Mouse (Mus musculus): ENCODE data around the gene Tmem177.

Tmem177 gene

DNA sequence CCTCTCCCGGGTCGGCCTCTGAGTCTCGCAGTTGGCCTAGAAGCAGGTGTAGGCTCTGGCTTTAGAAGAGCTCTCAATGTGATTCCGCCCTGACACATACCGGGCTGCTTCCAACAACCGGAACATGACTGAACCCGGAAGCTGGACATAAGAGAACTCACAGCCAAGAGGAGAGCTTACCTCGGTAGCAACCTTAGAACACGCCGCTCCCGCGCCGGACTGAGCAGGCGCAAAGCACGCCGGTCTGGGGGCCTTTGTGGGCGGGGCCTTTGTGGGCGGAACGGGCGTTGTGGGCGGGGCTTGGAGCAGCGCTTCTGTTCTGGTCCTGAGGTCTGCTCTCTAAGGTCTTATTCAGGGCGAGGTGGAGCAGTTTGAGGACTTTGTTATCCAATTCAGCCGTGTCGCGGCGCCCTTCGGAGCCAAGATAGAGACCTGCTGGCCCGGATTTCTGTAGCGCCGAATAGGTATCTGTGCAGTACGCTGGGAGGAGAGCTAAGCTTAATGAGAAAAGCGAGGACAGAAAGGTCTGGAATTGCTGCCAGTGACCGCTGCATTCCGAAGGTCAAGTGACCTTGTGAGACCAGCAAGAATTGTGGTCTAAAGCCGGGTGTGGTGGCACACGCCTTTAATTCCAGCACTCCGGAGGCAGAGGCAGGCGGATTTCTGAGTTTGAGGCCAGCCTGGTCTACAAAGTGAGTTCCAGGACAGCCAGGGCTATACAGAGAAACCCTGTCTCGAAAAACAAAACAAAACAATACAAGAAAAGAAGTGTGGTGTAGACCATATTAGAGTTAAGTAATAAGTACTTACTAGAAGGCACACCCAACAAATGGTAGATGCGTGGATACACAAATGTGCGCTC is at the start of gene Tmem177:
Tmem177 (minus strand) TSS at position 256 of the 862 bp plus-strand sequence.
- peak; percentile 91 to 93 for DNase-seq (ENCODE audit: low spot score in 2 of 2)

DNA sequence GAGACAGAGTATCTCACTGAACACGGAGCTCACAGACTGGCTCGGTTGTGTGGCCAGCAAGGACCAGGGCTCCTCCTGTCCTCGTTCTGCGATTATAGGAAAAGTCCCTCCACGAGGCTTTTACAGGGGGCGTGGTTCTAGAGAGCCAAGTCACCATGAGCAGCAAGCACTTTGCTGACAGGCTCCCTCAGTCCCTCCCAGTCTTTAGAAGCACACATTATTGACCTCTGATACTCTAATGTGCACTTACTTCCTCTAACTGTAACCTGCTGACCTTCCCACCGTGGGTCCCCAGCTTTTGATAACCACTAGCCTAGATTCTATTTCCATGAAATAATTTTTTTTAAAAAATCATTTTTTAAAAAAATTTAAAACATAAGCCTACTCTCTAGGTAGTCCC is 46.9 kb upstream of the Tmem177 start:
- DNase-seq (ENCODE audit: low spot score in 2 of 2), result no peak

DNA sequence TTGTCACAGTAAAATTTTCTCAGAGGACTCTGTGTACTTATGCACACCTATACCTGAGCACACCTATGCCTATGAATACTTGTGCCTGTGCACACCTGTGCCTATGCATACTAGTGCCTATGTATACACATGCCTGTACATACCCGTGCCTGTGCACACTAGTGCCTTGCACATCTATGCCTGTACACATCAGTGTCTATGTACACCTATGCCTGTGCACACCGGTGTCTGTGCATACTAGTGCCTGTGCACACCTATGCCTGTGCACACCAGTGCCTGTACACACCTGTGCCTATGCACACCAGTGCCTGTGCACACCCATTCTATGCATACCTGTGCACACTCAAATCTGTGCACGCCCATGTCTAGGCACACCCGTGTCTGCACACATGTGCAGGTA is 46.5 kb upstream of the Tmem177 start:
- DNase-seq (ENCODE audit: low spot score in 2 of 2), result no peak

DNA sequence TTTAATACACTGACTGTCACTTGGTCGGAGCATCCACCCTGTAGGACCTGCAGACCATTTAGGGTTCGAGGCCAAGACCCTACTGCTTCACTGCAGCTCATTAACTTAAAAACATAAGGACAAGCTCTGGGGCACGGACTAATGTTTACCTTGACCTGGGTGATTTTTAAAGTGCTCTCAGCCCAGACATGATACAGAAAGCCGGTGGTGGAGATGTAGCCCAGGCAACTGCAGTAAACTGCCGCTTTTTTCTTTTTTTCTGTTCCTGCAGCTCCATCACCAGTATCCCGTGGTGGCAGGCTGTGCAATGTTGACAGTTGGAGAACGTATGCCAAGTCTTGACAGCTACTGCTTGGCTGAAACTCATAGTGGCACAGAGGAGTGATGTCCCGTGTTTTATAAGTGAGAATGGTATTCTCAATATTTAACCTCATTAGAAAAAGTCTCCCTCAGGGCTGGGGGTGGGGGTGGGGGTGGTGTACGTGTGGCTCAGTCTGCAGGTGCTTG is 44.8 kb upstream of the Tmem177 start:
- no peak for DNase-seq (ENCODE audit: low spot score in 2 of 2)

DNA sequence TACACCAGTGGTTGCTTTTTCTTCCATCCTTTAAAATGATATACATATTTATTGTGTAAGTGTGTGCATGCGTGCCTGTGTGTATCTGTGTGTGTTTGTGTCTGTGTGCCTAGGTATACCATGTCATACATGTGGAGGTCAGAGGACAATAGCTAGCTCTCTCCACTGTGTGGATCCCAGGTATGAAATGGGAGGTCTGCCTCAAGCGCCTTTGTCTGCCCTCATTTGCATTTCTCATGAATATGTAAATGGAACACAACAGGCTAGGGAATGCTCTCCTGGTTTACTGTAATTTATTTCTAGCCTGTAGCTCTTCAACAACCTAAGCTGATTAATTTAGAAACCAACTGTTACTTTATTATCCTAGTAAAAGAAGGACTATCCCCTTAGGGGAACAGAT is 41.7 kb upstream of the Tmem177 start:
- no peak for DNase-seq (ENCODE audit: low spot score in 2 of 2)

DNA sequence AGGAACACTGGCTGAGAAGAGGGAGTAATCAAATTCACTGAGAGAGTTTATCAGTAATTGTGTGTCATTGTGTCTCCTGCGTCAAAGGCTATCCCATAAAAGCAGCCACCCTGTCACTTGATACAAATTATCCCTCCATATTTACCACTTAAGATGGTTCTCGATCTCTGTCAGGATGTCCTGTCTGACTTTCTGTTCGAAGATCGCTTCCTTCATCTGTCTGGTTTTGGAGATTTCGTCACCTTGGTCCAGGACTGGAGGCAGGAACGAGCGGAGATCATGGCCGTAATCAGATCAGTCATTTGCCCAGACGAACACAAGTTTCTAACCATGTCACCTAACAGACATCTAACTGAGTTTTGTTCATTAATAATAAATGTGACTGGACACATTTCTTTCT is 40.4 kb upstream of the Tmem177 start:
- no peak for DNase-seq (ENCODE audit: low spot score in 2 of 2)

DNA sequence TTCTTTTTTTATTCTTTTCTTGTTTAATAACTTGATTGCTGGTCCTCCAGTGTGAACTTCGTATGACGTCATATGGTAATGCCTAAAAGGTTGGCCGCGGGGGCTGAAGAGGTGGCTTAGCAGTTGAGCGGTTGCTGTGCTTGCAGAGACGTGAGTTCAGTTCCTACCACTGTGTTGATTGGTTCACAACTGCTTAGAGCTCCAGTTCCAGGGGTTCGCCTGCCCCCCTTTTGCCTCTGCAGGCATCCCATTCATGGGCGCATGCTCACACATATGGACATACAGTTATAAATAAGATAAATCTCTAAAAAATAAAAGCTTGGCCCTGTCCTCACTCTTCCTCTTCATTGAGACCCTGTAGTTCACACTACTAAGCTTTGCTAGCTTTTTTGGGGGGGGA is 37.1 kb upstream of the Tmem177 start:
- DNase-seq (ENCODE audit: low spot score in 2 of 2), result no peak

DNA sequence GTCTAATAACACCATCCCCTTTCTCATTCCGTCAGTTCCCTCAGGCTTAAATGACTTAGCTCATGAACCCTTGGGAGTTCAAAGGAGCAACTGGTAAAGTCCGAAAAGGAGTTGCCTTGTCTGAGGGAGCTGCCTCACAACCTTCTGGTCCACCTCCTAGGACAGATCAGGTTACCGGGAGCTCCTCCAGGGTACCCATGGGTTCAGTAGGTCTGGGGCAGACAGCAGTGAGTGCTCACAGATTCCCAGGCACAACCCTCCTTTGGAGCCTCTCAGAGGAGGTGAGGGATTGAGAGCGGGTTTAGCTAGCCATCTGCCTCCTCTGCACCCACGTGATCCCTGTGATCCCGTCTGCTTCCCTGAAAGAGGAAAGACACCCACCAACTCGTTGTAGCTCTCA is 23.9 kb upstream of the Tmem177 start:
- DNase-seq (ENCODE audit: low spot score in 2 of 2), result no peak

DNA sequence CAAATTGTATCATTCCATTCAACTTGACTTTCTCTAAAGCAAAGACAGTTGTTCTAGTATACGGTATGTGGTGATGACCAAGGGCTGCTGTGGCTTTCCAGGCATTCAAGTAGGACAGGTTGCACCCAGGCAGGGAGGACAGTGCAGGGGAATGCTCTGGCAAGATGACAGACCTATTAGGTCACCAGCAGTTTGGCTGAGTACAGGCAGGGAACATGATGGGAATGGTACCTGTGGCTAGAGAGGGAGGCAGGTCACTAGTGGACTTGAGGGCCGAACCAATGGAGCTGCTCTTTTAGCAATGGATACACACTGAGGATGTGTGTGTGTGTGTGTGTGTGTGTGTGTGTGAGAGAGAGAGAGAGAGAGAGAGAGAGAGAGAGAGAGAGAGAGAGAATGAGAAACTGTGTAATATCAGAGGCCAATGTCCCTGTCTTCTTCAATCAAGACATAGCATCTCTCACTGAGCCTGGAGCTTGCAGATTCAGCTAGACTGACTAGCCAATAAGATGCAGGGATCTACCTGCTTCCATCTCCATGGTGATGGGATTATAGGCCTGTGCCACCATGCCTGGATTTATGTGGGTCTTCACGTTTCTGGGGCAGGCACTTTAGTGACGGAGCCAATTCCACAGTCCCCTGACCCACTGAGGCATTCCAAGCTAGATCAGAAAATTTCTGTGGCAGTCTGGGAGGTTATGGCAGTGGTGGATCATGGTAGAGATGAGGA is 18.6 kb upstream of the Tmem177 start:
- no peak for DNase-seq (ENCODE audit: low spot score in 2 of 2)

DNA sequence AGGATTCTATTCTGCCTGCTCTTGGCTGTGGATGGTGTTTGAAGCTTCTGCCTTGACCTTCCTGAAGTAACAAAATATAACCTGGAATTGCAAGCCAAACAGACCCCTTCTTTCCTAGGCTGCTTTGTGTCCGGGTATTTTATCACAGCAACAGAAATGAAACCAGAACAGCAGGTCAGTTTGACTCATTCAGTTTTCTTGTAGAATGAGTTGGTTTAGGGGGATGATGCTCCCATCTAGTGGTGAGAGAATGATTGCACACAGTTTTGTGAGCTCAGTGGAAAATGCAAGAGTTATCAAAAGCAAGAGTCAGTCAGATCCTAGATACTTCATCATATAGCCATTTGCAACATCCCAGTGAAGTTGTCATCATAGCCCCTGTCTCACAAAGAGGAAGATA is 16.7 kb upstream of the Tmem177 start:
- DNase-seq (ENCODE audit: low spot score in 2 of 2), result no peak

DNA sequence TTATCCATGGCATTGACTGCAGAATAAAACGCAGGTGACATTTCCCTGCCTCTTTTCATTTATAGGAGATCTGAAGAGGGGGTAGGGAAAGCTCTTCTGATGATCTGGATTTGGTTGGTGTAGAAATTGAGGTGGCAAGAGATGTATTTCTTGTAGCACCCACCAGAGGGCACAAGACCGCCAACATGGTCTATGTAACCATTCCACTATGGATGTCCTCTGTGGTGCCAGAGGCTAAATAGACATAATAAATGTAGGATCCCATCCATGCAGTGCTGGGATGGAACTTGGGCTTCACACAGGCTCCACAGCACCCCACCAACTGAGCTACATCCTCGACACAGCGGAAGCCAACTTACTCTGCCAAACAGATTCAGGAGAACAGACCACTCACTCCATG is 6.3 kb upstream of the Tmem177 start:
- DNase-seq (ENCODE audit: low spot score in 2 of 2), result no peak

DNA sequence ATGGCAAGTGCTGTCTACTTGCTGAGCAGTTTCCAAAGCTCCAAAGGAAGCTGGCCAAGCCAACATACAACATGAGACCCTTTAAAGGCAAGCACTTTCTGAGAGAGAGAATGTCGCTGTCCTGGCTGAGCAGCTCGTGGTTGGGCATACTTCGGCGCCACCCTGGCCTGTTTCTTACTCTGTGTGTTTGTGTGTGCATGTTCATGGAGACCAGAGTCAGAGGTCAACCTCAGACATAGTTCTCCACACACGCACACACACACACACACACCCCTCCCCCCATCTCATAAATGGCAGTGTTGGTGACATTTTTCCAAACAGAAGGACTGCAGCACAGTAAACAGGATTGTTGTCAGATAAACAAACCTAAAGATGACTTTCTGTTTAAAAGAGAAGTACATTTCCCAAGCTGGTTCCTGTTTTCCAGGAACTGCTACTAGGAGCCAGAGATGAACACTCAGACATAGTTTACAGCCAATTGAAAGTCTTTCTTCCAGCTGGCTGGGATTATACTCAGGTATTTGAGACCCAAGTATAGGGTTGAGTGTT is 3.9 kb upstream of the Tmem177 start:
- DNase-seq (ENCODE audit: low spot score in 2 of 2), result no peak

DNA sequence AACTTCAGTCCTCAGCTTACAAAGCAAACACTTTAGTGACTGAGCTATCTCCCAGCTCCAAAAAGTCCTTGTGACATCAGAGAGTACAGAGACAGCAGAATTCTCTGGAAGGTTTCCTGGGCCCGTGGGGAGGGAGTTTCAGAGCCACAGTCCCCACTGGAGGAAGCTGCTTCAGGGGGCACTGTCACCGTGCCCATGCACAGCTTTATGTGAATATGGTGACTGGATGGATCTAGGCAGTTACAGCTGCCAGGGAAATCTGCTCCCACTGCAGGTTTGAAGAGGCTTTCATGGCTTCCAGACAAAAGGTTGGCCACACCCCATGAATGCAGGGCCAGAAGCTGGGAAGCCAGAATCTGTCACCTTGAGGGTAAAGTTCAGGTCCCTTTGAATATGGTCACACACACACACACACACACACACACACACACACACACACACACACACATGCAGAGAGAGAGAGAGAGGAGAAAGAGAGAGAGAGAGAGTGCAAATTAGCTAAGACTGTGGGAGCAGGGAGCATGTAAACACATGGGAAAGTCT is 5.7 kb downstream of the Tmem177 start:
- no peak for DNase-seq (ENCODE audit: low spot score in 2 of 2)

DNA sequence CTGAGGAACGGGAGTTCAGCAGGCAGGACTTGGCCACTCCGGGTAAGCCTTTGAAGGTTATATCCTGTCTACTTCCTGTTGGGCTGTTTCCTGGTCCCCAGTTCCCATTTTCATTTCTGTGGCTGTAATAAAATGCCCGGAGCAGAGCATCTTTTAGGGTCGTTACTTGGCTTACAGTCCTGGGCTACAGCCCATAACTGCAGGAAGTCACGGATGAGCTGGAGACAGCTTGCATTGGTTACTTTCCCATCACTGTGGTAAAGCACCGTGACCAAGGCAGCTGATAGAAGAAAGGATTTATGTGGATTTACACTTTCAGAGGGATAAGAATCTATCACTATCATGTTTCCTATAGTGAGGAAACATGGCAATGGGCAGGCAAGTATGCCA is 9.8 kb downstream of the Tmem177 start:
- DNase-seq (ENCODE audit: low spot score in 2 of 2), result no peak

DNA sequence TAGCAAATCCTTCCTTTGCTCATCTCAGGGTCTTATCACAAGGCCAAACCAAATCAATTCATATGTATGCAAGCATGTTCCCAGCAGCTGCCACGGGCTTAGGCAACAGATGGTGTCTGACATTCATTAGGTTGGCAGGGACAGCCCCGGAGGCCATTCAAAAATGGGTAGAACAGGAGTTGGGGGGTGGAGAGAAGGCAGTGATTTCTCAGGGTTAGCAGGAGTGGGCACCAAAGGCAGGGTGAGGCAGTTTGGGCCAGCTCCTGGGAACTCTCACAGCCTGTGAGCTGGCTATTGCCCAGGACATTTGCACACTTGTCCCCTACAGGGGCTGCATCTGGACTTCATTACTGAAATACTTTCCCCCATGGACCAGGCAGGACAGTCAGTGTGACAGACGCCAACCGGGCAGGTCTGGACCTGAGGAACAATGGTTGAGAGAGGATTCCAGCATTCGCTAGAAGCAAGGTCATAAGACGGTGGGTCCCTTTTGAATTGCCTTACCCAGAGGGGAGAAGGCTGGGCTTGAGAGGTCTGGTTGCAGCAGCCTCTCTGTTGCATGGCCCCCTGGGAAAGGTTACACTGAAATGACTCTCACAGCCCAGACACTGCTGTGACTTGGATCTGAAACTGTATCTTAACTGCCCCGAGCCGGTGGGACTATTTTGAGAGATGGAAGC is 10.3 kb downstream of the Tmem177 start:
- no peak for DNase-seq (ENCODE audit: low spot score in 2 of 2)

DNA sequence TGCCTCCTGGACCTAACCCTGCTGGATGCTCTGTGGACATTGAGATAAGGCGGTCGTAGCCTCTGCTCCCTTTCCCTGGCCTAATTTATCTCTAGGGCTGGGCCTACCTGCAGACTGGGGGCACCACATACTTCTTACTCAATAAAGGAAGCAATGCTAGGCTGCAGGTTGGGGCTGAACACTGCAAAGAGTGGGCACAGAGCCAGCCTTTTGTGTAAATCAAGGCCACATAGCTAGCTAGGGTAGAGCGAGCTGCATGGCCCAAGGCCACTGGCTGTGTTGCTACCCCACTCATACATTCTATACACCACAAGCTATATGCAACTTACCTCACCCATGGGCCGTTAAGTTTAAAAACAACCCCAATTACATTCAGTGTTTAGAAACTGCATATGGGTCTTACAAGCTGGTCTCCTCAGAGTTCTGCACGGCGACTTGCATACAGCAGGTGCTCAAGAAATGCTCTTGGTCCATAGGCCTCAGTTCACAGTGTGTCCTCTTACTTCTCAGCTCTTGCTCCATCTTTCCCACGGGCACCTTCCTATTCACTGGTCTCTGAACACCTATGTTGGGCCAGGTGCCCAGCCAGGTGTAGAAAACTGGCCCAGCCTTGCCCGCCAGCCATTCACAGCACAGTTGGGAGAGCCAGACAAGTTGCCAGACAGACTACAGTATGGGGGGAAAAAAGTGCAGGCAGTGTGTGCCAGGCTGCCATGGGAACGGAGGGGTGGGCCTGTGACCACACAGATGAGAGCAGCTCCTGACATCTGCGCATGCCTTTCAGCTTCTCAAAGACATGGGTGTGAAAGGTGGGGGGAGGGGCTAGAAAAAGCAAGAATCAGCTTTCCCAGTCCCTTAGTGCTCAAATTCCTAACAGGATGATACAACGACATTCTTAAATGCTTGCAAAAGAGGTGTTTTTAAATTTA is 13.5 kb downstream of the Tmem177 start:
- DNase-seq (ENCODE audit: low spot score in 2 of 2), result no peak

DNA sequence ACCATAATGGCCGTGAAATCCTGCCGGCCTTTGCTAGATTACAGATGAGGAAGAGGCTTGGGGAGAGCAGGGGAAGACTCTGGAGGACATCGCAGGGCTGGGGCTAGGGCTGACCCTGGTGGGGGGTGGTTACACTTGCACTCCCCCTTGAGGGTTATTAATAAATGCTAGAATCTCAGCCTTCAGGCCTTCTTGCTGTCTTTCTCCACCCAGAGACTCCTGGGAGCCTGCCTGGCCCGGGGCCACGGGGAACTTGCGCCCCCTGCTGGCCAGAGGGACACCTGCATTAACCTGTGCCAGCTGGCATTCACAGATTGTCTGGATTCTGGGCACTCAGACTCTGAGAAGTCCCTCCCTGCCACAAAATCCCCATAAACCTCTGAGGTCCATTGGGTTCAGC is 18.1 kb downstream of the Tmem177 start:
- DNase-seq (ENCODE audit: low spot score in 2 of 2), result peak in 1 of 2 experiments; percentile 26

DNA sequence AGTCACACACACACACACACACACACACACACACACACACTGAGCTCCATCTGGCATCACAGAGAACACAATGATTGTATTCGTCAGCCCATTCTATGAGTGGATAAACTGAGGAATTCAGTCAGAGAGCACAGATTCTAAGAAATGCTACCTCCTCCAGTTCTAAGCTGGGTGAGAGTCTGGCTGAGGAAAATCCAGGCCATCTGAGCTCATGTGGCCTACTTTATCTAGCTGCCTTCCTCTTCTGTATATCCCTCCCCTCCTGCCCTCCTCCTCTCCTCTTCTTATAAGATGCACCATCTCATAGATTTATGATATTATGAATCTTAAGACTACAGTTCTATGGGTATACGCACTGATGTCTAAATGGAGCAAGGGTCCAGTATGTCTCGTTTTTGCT is 19.4 kb downstream of the Tmem177 start:
- no peak for DNase-seq (ENCODE audit: low spot score in 2 of 2)

DNA sequence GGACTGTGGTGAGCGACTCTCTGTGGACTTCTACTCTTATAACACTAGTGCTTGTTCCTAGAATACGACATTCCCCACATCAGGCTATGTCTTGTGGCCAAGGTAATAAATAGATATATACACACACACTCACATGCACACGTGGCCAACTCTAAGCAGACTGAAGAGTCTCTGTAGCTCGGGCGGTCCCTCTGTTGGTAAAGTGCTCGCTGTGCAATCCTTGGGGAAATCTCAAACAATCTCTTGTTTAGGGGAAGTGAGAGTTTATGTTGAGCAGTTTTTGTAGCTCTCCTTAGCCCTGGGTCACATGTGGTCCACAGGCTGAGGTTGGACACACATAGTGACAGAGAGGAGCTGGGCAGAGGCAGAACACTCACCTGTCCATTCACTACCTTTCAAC is 20.1 kb downstream of the Tmem177 start:
- no peak for DNase-seq (ENCODE audit: low spot score in 2 of 2)

DNA sequence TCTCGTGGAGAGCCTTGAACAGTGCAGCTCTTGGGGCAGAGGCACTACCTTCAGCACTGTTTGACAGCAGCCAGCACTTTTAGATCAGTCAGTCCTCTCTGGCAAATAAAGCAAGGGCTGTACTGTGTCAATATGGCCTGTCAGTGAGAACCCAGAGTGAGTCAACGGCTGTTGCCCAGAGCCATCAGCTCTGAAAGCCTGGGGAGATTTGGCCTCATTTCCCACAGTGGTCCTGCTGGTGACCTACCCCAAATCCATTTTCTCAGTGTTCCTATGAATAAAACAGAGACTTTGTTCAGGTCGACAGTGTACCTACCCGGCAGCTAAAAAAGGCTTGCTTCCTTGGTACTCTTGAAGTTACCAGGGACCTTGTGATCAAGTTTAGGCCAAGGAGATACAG is 21.1 kb downstream of the Tmem177 start:
- DNase-seq (ENCODE audit: low spot score in 2 of 2), result no peak

DNA sequence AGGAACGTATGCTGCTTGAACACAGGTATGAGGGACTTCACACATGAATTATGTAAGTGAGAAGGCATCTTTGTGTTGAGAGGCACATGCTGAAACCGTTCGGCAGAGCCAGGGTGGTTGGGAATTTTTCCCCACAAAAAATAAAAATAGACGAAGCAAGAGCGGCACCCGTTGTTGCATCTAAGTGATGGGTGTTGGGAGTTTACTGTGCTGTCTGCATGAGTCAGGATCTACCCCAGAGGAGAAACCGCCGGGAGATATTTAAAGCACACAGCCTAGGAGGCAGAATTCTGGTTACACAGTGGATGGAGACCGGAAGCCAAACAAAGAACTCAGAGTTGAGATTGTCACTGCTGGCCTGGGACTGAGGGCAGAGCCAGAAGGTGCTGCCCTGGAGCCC is 21.9 kb downstream of the Tmem177 start:
- no peak for DNase-seq (ENCODE audit: low spot score in 2 of 2)
